Mouse (Mus musculus): Measurements from ENCODE around the gene Ube4a. TPM values are rescaled to one million over a fixed set of nuclear protein-coding genes. Genes with fewer than 3 reads are reported as not detected.
"Not testable (repeated sequence)": the region's sequence is repeated elsewhere in the genome, so short reads cannot be mapped to it uniquely, and the experiment has no call there.

Ube4a gene
- polyA plus RNA-seq, 1 experiment from 2014 or later: 15.1 TPM

DNA sequence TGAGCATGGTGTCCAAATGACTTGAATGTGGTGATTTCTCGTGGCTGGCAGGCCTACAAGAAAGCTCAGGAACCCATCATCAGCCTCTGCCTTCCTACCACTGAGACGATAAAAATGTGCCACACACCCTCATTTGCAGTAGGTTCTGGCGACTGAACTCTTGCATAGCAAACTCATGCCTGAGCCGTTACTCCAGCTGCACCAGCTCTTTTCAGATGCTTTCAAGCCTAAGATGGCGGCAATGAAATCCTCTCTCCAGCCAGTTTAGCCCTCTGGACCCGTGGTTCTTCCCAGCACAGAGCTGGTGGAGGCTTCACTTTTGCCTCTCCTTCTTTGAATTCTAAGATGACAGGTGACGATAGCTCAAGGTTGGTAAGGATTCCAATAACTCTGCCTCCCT lies 14.4 kb upstream of the Ube4a start:
- no peak overlapping the region for H3K4me3 ChIP-seq
- H3K27me3 ChIP-seq (replicated peaks): peaks cover 38% of the 10 kb centered on the region
- WGBS (ENCODE audit: insufficient replicate concordance): 61% methylated on average over 7 of the region's 7 CpGs
- H3K36me3 ChIP-seq: no peaks in the 10 kb centered on the region
- no peak overlapping the region for H3K9ac ChIP-seq
- no peak overlapping the region for H3K4me2 ChIP-seq
- ATAC-seq: no peak
- peaks cover 9% of the 10 kb centered on the region for H3K4me1 ChIP-seq
- H3K27ac ChIP-seq: no peak overlapping the region
- no peaks in the 10 kb centered on the region for H3K9me3 ChIP-seq (replicated peaks)

DNA sequence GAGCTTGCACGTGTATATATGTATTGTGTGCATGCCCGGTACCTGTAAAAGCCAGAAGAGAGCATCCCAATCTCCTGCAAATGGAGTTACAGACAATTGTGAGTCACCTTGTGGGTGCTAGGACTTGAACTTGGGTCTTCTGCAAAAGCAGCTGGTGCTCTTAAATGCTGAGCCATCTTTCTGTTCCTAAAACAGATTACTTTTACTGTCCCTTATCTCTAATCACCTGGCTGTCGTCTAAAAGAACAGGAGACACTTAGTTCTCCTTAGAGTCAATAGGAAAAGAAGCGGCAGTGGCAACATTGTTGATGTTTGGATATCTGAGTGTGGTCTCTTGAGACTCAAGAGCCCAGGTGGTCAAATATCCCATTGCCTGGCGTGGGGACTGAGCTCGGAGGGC lies 12.4 kb upstream of the Ube4a start:
- Histone ChIP-seq H3K4me2 (no peak overlapping the region), H3K4me1 (peaks cover 9% of the 10 kb centered on the region), H3K9me3 (replicated peaks) (no peaks in the 10 kb centered on the region), H3K27me3 (replicated peaks) (peaks cover 56% of the 10 kb centered on the region), H3K36me3 (no peaks in the 10 kb centered on the region), H3K27ac (no peak overlapping the region), H3K4me3 (no peak overlapping the region), H3K9ac (no peak overlapping the region)
- 57% methylated on average over 6 of the region's 6 CpGs for WGBS (ENCODE audit: insufficient replicate concordance)
- no peak for ATAC-seq

DNA sequence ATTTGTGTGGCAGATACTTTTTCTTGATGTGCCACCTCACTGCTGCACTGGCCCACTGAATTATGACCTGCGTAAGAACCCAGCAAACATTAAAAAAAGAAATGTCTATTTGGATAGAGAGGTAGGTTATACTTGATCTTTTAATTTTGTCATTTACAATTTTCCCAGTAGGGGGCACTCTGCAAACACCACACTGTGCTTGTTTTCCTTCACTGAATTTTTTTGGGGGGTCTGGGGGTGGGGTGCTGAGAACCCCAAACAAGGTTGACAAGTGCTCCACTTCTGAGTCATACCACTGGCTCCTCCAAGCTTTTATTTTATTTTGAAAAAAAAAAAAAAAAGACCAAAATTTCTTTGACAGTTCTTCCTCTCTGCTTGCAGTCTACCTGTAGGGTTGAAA lies 4.0 kb upstream of the Ube4a start:
- no peak overlapping the region for H3K4me3 ChIP-seq
- H3K9me3 ChIP-seq (replicated peaks): no peaks in the 10 kb centered on the region
- H3K4me1 ChIP-seq: peaks cover 14% of the 10 kb centered on the region
- no peak overlapping the region for H3K9ac ChIP-seq
- H3K27ac ChIP-seq: no peak overlapping the region
- no peak for ATAC-seq
- WGBS (ENCODE audit: insufficient replicate concordance): 53% methylated on average over 1 of the region's 1 CpGs
- H3K36me3 ChIP-seq: no peaks in the 10 kb centered on the region
- peaks cover 37% of the 10 kb centered on the region for H3K27me3 ChIP-seq (replicated peaks)
- H3K4me2 ChIP-seq: no peak overlapping the region

DNA sequence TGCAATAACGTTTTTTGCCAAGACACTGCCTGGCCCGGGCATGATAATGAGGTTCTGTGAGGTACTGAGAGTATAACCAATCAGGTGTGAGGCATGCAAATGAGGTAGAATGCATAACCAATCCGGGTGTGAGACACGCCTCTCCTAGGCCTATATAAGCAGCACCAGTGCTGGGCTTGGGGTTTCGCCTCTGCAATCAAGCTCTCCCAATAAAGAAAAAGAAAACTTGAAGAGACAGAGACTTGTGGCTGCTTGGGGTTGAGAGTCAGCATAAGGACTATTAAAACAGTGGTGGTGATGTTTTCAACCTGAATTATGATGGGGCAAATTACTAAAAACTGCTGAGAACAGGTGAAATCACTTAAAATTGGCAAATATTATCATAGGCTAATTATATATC lies 2.4 kb upstream of the Ube4a start:
- H3K4me2 ChIP-seq; H3K4me3 ChIP-seq; H3K36me3 ChIP-seq; H3K27ac ChIP-seq; ATAC-seq; H3K9ac ChIP-seq; H3K9me3 ChIP-seq (replicated peaks): not testable (repeated sequence)
- 70% methylated on average over 5 of the region's 5 CpGs for WGBS (ENCODE audit: insufficient replicate concordance)
- peaks cover 20% of the 10 kb centered on the region for H3K4me1 ChIP-seq
- peaks cover 20% of the 10 kb centered on the region for H3K27me3 ChIP-seq (replicated peaks)

DNA sequence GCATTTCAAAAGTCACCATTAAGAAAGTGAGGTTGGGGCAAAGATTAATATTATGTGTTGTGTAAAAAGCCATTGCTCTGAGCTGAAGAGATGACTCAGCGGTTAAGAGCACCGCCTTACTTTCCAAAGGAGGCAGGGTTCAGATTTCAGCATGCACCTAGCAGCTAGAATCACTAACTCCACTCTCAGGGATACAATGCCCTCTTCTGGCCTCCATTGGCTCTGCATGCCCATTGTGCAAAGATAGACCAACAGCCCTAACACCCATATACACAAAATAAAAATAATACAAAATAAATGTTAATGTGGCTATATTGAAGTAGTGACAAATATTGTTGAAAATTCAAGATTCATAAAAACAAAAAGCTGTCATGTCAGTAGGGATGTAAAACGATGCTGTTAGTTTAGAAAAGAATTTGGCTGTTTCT lies 1.4 kb upstream of the Ube4a start:
- Histone ChIP-seq H3K4me1 (peaks cover 20% of the 10 kb centered on the region), H3K27me3 (replicated peaks) (peaks cover 15% of the 10 kb centered on the region), H3K9ac (no peak overlapping the region), H3K36me3 (peaks cover 17% of the 10 kb centered on the region), H3K9me3 (replicated peaks) (no peaks in the 10 kb centered on the region), H3K27ac (no peak overlapping the region), H3K4me2 (no peak overlapping the region), H3K4me3 (no peak overlapping the region)
- 13% methylated on average over 3 of the region's 3 CpGs for WGBS (ENCODE audit: insufficient replicate concordance)
- 0 out of 2 replicates have a peak, but pooled peaks have one; percentile 25 for ATAC-seq

DNA sequence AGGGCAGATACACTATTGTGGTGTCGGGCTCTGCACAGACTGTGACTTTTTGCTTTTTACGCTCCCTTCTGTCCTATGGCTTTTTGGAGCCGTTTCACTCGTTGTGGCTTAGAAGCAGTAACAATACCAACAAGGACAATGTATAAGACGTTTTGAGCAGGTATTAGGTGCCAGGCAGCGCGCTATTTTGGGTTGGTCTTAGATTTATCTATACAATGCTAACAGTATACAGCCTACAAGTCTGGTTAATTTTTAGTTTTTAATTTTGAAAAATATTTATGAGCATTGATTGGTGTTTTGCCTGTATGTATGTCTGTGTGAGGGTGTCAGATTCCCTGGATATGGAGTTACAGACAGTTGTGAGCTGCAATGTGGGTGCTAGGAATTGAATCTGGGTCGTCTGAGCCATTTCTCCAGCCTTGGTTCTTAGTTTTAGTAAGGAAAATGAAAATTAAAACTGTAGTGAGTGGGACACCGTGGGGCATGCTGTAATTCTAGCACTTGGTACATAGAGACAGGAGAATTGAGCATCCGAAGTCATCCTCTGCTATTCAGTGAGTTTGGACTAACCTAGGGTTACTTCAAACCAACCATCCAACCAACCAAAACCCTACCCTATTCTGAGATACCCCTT lies 550 bp upstream of the Ube4a start:
- 12% methylated on average over 10 of the region's 10 CpGs for WGBS (ENCODE audit: insufficient replicate concordance)
- Histone ChIP-seq H3K36me3 (peaks cover 26% of the 10 kb centered on the region), H3K9me3 (replicated peaks) (no peaks in the 10 kb centered on the region), H3K9ac (peak overlapping the region; percentile 61), H3K4me2 (peak overlapping the region; percentile 91), H3K4me1 (peaks cover 20% of the 10 kb centered on the region), H3K27ac (peak overlapping the region; percentile 84), H3K4me3 (peak overlapping the region; percentile 96), H3K27me3 (replicated peaks) (peaks cover 9% of the 10 kb centered on the region)
- ATAC-seq: peak; percentile 37

DNA sequence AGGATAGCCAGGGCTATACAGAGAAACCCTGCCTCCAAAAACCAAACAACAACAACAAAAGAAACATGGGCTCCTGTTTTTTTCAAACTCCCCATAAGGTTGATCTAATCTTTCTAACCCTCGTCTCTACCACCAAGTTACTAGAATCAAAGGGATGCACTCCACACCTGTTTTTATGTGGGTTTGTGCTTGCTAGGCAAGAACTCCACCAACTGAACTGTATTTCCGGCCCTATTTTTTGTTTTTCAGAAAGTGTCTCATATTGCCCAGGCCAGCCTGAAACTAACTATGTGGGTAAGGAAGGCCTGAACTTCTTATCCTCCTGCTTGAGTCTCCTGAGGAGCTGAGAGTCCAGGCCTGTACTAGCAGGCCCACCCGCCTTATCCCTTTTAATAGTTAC lies 11.0 kb downstream of the Ube4a start:
- Histone ChIP-seq H3K27me3 (replicated peaks) (no peaks in the 10 kb centered on the region), H3K4me1 (0 out of 2 replicates have a peak, but pooled peaks cover 4% of the 10 kb centered on the region), H3K9ac (no peak overlapping the region), H3K4me2 (no peak overlapping the region), H3K4me3 (no peak overlapping the region), H3K36me3 (peaks cover 90% of the 10 kb centered on the region), H3K9me3 (replicated peaks) (no peaks in the 10 kb centered on the region), H3K27ac (no peak overlapping the region)
- no peak for ATAC-seq
- WGBS (ENCODE audit: insufficient replicate concordance): 78% methylated on average over 3 of the region's 3 CpGs

DNA sequence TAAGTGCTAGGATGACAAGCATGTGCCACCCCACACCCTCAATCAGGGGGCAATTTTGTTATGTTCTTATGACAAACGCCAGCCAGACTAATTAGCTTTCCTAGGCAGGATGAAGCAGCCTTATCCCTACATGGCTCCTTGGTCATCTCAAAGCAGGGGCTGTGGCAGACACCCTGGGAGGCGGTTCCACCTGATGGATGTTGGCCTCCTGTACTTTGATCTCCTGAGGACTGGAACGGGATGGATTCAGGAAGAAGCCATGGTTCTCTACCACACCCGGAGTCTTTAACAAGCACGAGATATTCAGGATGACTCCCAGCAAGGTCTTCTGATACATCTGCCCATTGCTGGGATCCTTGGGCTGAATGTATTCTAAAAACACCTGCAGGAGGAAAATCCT lies 17.6 kb downstream of the Ube4a start:
- no peak for ATAC-seq
- H3K27ac ChIP-seq: no peak overlapping the region
- H3K9me3 ChIP-seq (replicated peaks): no peaks in the 10 kb centered on the region
- H3K36me3 ChIP-seq: peaks cover 96% of the 10 kb centered on the region
- no peaks in the 10 kb centered on the region for H3K4me1 ChIP-seq
- no peak overlapping the region for H3K4me3 ChIP-seq
- no peak overlapping the region for H3K4me2 ChIP-seq
- H3K9ac ChIP-seq: no peak overlapping the region
- H3K27me3 ChIP-seq (replicated peaks): no peaks in the 10 kb centered on the region
- 79% methylated on average over 5 of the region's 5 CpGs for WGBS (ENCODE audit: insufficient replicate concordance)

DNA sequence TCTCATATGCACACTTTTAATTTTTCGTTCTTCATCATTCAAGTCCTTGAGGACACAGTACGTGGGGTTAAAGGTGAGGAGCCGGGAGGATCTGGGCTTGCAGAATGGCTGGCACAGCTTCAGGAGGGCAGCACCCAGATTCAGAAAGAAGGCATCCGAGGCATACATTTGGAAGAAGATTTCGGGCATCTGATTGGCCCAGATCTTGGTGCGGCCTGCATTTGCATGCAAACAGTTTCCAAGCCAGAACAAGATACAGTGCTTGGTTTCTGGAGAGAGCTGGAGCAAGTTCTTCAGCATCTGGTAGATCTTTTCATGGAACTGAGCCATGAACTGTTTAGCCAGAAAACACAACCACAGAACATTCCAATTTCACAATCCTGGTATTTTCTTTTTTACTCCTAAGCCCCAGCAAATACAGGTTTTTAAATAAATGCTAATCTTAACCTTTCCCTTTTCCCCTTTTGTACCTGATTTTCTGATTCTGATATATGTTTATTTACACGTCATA lies 19.2 kb downstream of the Ube4a start:
- H3K4me3 ChIP-seq: no peak overlapping the region
- no peaks in the 10 kb centered on the region for H3K4me1 ChIP-seq
- no peak overlapping the region for H3K4me2 ChIP-seq
- peaks cover 97% of the 10 kb centered on the region for H3K36me3 ChIP-seq
- H3K27me3 ChIP-seq (replicated peaks): no peaks in the 10 kb centered on the region
- H3K27ac ChIP-seq: no peak overlapping the region
- no peaks in the 10 kb centered on the region for H3K9me3 ChIP-seq (replicated peaks)
- ATAC-seq: no peak
- H3K9ac ChIP-seq: no peak overlapping the region
- WGBS (ENCODE audit: insufficient replicate concordance): 82% methylated on average over 7 of the region's 7 CpGs

DNA sequence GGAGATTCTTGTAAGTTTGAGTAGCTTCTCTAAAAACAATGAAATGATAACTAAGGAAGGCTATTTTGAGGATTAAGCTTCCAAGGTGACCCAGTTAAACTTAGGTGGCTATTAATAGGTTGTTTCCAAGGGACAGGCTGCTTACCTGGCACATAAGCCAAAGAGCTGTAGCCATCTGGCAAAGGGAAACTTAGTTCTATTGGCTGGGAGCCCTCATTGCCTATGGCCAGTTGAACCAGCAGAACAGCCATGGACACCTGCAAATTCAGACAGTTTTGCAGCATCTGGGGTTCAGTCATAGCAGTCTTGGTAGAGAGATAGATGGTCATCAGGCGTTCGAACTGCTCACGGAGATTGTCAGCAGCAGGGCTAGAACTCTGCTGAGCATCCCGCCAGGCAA lies 23.0 kb downstream of the Ube4a start:
- H3K4me2 ChIP-seq: no peak overlapping the region
- no peak overlapping the region for H3K27ac ChIP-seq
- H3K9ac ChIP-seq: no peak overlapping the region
- no peaks in the 10 kb centered on the region for H3K27me3 ChIP-seq (replicated peaks)
- no peak for ATAC-seq
- H3K9me3 ChIP-seq (replicated peaks): no peaks in the 10 kb centered on the region
- WGBS (ENCODE audit: insufficient replicate concordance): 88% methylated on average over 4 of the region's 4 CpGs
- H3K4me3 ChIP-seq: no peak overlapping the region
- peaks cover 94% of the 10 kb centered on the region for H3K36me3 ChIP-seq
- H3K4me1 ChIP-seq: no peaks in the 10 kb centered on the region

DNA sequence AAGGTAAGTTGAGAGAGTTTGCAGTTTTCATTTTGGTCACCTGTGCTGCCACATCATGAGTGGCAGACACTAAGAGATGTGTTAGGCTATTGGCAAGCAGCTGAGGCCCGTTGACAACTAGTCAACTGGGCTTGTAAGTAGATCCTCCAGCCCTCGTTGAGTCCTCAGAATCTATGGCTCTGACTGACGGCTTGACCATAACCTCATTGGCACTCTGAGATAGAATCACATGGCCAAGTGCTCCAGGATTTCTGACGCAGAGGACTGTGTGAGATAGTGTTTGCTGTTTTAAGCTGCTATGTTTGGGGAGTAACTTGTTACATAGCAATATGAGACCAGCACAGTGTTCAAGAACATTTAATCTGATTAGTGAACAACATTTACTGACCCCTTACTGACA lies 23.6 kb downstream of the Ube4a start:
- Histone ChIP-seq H3K4me3 (no peak overlapping the region), H3K4me2 (no peak overlapping the region), H3K4me1 (no peaks in the 10 kb centered on the region), H3K36me3 (peaks cover 94% of the 10 kb centered on the region), H3K27me3 (replicated peaks) (no peaks in the 10 kb centered on the region), H3K9me3 (replicated peaks) (no peaks in the 10 kb centered on the region), H3K27ac (no peak overlapping the region), H3K9ac (no peak overlapping the region)
- WGBS (ENCODE audit: insufficient replicate concordance): 76% methylated on average over 4 of the region's 4 CpGs
- no peak for ATAC-seq

DNA sequence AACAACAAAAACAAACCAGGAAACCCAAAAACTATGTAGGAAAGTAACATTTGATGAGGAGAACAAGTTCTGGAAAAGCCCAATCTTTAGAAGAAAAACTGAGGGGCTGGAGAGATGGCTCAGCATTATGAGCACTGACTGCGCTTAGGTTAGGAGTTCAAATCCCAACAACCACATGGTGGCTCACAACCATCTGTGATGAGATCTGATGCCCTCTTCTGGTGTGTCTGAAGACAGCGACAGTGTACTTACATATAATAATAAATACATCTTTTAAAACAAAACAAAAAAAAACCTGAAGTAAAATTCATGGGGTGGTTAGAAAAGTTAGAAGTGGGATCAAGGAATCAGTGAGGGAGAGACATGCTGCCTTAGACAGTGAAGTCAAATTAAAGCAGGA lies 43.9 kb downstream of the Ube4a start:
- 68% methylated on average over 2 of the region's 2 CpGs for WGBS (ENCODE audit: insufficient replicate concordance)
- peak overlapping the region; percentile 99 for H3K4me3 ChIP-seq
- H3K27ac ChIP-seq: peak overlapping the region; percentile 86
- peak overlapping the region; percentile 98 for H3K9ac ChIP-seq
- H3K9me3 ChIP-seq (replicated peaks): no peaks in the 10 kb centered on the region
- H3K27me3 ChIP-seq (replicated peaks): no peaks in the 10 kb centered on the region
- ATAC-seq: no peak
- H3K36me3 ChIP-seq: peaks cover 15% of the 10 kb centered on the region
- H3K4me1 ChIP-seq: peaks cover 25% of the 10 kb centered on the region
- H3K4me2 ChIP-seq: peak overlapping the region; percentile 74

DNA sequence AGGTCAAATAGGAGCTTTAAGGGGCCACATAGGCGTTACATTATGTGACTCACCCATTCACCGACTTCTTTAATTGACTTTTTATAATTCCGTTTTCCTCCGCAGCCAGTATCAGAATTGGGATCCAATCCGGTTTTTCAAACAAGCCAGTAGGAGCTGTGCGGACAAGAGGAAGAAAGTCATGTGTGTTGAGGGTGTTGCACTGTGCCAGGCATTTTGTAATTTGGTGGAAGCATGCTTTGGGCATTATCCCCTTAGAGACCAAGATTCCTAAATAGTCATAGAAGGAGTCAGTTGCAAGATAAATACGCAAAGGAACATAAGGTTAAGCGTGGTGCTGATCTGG lies 44.3 kb downstream of the Ube4a start:
- Histone ChIP-seq H3K27ac (peak overlapping the region; percentile 86), H3K9me3 (replicated peaks) (no peaks in the 10 kb centered on the region), H3K4me3 (peak overlapping the region; percentile 99), H3K4me1 (peaks cover 25% of the 10 kb centered on the region), H3K9ac (peak overlapping the region; percentile 98), H3K27me3 (replicated peaks) (no peaks in the 10 kb centered on the region), H3K4me2 (peak overlapping the region; percentile 74), H3K36me3 (peaks cover 12% of the 10 kb centered on the region)
- peak; percentile 76 for ATAC-seq
- under 1% methylated on average over 8 of the region's 8 CpGs for WGBS (ENCODE audit: insufficient replicate concordance)

Data from liver, embryonic 12.5 days (tissue).